Mouse (Mus musculus): ENCODE data around the gene Lemd2. TPM values are rescaled to one million over a fixed set of nuclear protein-coding genes. Genes with fewer than 3 reads are reported as not detected.
A peak's percentile ranks its signal among the peaks of the same experiment; 100 is the strongest.

Gene Lemd2
- polyA plus RNA-seq, 1 experiment from 2014 or later: 22.3 TPM

DNA sequence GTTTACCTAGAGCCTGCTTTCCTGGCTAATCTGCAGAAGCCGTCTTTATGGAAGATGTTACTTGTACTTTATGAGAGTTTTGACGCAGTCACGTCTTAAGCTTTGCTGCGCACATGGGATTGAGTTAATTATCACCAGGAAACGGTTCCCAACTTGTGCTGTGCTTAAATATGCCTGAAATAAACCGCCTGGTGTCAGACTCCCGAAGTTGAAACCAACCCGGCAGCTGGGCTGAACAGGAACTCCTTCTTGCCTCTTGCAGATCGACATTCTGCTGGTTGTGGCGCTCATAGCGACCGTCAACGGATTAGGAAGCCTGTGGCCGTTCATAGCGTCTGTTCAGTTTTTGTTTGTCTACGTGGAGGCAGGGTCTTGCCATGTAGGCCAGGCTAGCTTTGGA is 17.3 kb upstream of the Lemd2 start:
- Histone ChIP-seq H3K27ac (replicated peaks) (no peak overlapping the region), H3K4me1 (peaks cover 14% of the 10 kb centered on the region; the same call in 1 of the 2 replicates), H3K9ac (replicated peaks) (no peak overlapping the region), H3K36me3 (no peaks in the 10 kb centered on the region), H3K4me3 (no peak overlapping the region), H3K9me3 (no peaks in the 10 kb centered on the region), H3K27me3 (no peaks in the 10 kb centered on the region), H3K4me2 (replicated peaks) (no peak overlapping the region)
- 83% methylated on average over 16 of the region's 16 CpGs for WGBS
- ATAC-seq (replicated peaks): no peak

GRCm38 (mm10) chr17:27218916-27219315 is 14.6 kb upstream of the Lemd2 start:
- H3K9me3 ChIP-seq: no peaks in the 10 kb centered on the region
- no peak for ATAC-seq (replicated peaks)
- no peak overlapping the region for H3K9ac ChIP-seq (replicated peaks)
- H3K27ac ChIP-seq (replicated peaks): no peak overlapping the region
- 53% methylated on average over 6 of the region's 6 CpGs for WGBS
- H3K4me3 ChIP-seq: no peak overlapping the region
- no peaks in the 10 kb centered on the region for H3K27me3 ChIP-seq
- H3K4me2 ChIP-seq (replicated peaks): no peak overlapping the region
- no peaks in the 10 kb centered on the region for H3K36me3 ChIP-seq
- peaks cover 5% of the 10 kb centered on the region; the same call in 1 of the 2 replicates for H3K4me1 ChIP-seq

- Histone ChIP-seq H3K9me3 (no peaks in the 10 kb centered on the region), H3K4me1 (peaks cover 5% of the 10 kb centered on the region; the same call in 1 of the 2 replicates), H3K36me3 (no peaks in the 10 kb centered on the region), H3K27me3 (no peaks in the 10 kb centered on the region), H3K4me3 (no peak overlapping the region), H3K4me2 (replicated peaks) (no peak overlapping the region), H3K27ac (replicated peaks) (no peak overlapping the region), H3K9ac (replicated peaks) (no peak overlapping the region)
- 40% methylated on average over 5 of the region's 8 CpGs for WGBS
- ATAC-seq (replicated peaks): no peak
These were observed 14.1 kb upstream of the Lemd2 start for GRCm38 (mm10) chr17:27218364-27218763.

DNA sequence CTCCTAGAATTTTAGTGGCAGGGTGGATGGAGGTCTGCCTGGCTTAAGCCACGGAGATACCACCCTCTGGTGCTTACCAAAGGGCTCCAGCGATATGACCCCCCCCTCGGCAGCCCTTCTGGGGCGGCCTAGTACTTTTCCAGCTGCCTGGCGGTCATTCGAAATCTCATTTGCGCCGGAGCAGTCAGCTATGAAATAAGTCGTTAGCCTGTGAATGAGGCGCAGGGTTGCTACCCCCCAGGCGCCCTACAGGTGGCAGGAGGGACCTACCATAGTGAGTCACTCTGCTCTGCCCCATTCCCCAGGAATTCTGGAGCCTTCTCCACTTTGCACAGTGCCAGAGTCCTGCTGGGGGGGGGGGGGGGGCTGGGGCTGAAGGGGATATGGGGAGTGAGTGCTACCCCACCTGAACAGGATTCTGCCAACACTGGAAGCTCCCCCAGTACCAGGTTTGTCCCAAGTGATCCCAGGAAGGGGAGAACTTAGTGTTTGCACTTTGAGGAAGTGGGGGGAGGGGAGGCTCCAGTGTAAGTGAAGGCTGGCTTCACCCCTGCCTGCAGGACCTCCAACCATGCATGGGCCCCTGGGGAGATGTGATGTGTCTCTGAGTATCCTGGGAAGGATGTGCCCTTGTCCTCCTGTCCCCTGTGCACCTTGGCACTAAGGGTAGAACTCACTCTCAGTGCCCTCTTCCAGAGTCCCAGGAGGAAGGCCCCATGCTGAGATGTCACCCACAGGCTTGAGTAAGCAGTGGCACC is 8.7 kb upstream of the Lemd2 start:
- Histone ChIP-seq H3K9ac (replicated peaks) (no peak overlapping the region), H3K27ac (replicated peaks) (no peak overlapping the region), H3K4me2 (replicated peaks) (no peak overlapping the region), H3K4me3 (no peak overlapping the region), H3K27me3 (no peaks in the 10 kb centered on the region), H3K9me3 (no peaks in the 10 kb centered on the region), H3K36me3 (no peaks in the 10 kb centered on the region), H3K4me1 (no peaks in the 10 kb centered on the region)
- peak; percentile 75; the same call in 1 of the 2 replicates for ATAC-seq (replicated peaks)
- under 1% methylated on average over 11 of the region's 11 CpGs for WGBS

DNA sequence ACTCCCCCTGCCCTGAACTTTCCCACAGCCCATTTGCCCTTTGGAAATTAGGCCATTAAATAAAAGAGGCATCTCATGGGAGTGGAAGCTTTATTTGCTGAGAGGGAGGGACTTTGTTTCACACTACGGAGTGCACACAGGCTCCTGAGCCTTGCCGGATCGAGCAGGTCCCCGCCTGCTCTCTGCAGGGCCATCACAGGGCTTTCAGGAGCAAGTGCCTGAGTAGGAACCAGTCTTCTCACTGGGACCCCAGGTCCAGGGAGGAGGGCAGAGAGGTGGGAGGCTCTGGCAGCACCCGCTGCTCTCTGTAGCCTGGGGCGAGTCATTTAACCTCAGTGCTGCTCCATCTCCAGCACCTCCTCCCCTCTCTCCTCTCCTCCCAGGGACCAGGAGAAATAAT is 7.7 kb upstream of the Lemd2 start:
- ATAC-seq (replicated peaks): no peak
- WGBS: 33% methylated on average over 6 of the region's 6 CpGs
- H3K9ac ChIP-seq (replicated peaks): no peak overlapping the region
- H3K4me1 ChIP-seq: 0 out of 2 replicates have a peak, but pooled peaks cover 2% of the 10 kb centered on the region
- H3K27me3 ChIP-seq: no peaks in the 10 kb centered on the region
- no peak overlapping the region for H3K4me2 ChIP-seq (replicated peaks)
- no peaks in the 10 kb centered on the region for H3K9me3 ChIP-seq
- no peaks in the 10 kb centered on the region for H3K36me3 ChIP-seq
- H3K27ac ChIP-seq (replicated peaks): no peak overlapping the region
- no peak overlapping the region for H3K4me3 ChIP-seq

- Histone ChIP-seq H3K4me1 (peaks cover 24% of the 10 kb centered on the region), H3K4me2 (replicated peaks) (no peak overlapping the region), H3K9ac (replicated peaks) (no peak overlapping the region), H3K27me3 (no peaks in the 10 kb centered on the region), H3K27ac (replicated peaks) (no peak overlapping the region), H3K36me3 (0 out of 2 replicates have a peak, but pooled peaks cover under 1% of the 10 kb centered on the region), H3K9me3 (no peaks in the 10 kb centered on the region), H3K4me3 (no peak overlapping the region)
- 76% methylated on average over 11 of the region's 11 CpGs for WGBS
- no peak for ATAC-seq (replicated peaks)
These were observed 2.9 kb upstream of the Lemd2 start for GRCm38 (mm10) chr17:27207113-27207707.

- ATAC-seq (replicated peaks): peak; percentile 57
- under 1% methylated on average over 58 of the region's 74 CpGs for WGBS
- peaks cover 33% of the 10 kb centered on the region for H3K36me3 ChIP-seq
- H3K4me3 ChIP-seq: peak overlapping the region; percentile 92
- peak overlapping the region; percentile 95 for H3K27ac ChIP-seq (replicated peaks)
- H3K9ac ChIP-seq (replicated peaks): peak overlapping the region; percentile 97
- no peaks in the 10 kb centered on the region for H3K9me3 ChIP-seq
- H3K4me1 ChIP-seq: peaks cover 24% of the 10 kb centered on the region
- H3K4me2 ChIP-seq (replicated peaks): peak overlapping the region; percentile 88
- H3K27me3 ChIP-seq: no peaks in the 10 kb centered on the region
These were observed 753 bp downstream of the Lemd2 start for GRCm38 (mm10) chr17:27203358-27204074.

GRCm38 (mm10) chr17:27202919-27203357 is 1.3 kb downstream of the Lemd2 start:
- peaks cover 38% of the 10 kb centered on the region for H3K36me3 ChIP-seq
- peaks cover 24% of the 10 kb centered on the region for H3K4me1 ChIP-seq
- peak overlapping the region; percentile 88 for H3K4me2 ChIP-seq (replicated peaks)
- peak overlapping the region; percentile 92 for H3K4me3 ChIP-seq
- H3K27ac ChIP-seq (replicated peaks): peak overlapping the region; percentile 95
- no peaks in the 10 kb centered on the region for H3K9me3 ChIP-seq
- peak overlapping the region; percentile 97 for H3K9ac ChIP-seq (replicated peaks)
- WGBS: 43% methylated on average over 14 of the region's 14 CpGs
- ATAC-seq (replicated peaks): no peak
- H3K27me3 ChIP-seq: no peaks in the 10 kb centered on the region

GRCm38 (mm10) chr17:27201981-27202380 is 2.3 kb downstream of the Lemd2 start:
- Histone ChIP-seq H3K36me3 (peaks cover 42% of the 10 kb centered on the region), H3K27me3 (no peaks in the 10 kb centered on the region), H3K9me3 (no peaks in the 10 kb centered on the region), H3K4me2 (replicated peaks) (no peak overlapping the region), H3K4me3 (no peak overlapping the region), H3K27ac (replicated peaks) (no peak overlapping the region), H3K4me1 (peaks cover 22% of the 10 kb centered on the region), H3K9ac (replicated peaks) (no peak overlapping the region)
- 87% methylated on average over 2 of the region's 2 CpGs for WGBS
- ATAC-seq (replicated peaks): no peak

DNA sequence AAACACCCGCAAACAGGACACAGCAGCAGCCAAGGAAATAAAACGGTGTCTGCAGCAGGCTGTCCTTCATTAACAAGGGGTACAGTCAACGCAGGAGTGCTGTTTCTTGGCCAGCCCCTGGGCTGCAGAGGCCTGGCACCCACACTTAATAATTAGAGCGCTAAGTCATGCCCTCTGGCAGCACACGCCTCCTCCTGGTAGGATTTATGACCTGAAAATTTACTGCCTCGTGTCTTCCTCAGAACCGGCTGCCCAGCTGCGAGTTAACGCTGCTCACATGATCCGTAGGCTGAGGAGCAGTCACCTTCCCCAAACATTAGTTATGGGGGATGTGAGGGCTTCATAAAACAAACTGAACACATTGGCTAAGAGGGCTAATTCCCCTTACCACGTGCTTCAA is 3.5 kb downstream of the Lemd2 start:
- Histone ChIP-seq H3K9me3 (no peaks in the 10 kb centered on the region), H3K9ac (replicated peaks) (no peak overlapping the region), H3K27me3 (no peaks in the 10 kb centered on the region), H3K36me3 (peaks cover 42% of the 10 kb centered on the region), H3K27ac (replicated peaks) (no peak overlapping the region), H3K4me2 (replicated peaks) (no peak overlapping the region), H3K4me1 (peaks cover 25% of the 10 kb centered on the region), H3K4me3 (no peak overlapping the region)
- no peak for ATAC-seq (replicated peaks)
- WGBS: 86% methylated on average over 11 of the region's 11 CpGs

DNA sequence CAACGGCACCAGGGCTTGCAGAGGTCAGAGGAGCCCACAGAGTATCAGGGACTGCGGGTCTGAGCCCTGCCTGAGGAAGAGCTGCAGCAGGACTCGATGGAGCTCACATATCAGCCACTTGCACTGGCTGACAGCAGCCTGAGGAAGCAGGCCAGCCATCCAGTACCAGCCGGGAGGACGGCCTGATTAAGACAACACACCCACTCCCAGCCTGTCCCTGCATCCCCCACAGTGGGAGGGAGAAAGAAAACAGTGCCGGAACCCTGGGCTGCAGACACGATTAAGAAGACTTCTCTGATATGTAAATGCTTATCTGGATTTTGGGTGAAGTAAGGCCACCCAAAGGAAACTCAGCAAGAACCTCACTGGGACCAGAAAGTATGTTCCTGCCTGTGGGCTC is 4.4 kb downstream of the Lemd2 start:
- no peak for ATAC-seq (replicated peaks)
- Histone ChIP-seq H3K27ac (replicated peaks) (no peak overlapping the region), H3K27me3 (no peaks in the 10 kb centered on the region), H3K4me3 (no peak overlapping the region), H3K9ac (replicated peaks) (no peak overlapping the region), H3K4me1 (peaks cover 26% of the 10 kb centered on the region), H3K9me3 (no peaks in the 10 kb centered on the region), H3K36me3 (peaks cover 51% of the 10 kb centered on the region), H3K4me2 (replicated peaks) (no peak overlapping the region)
- WGBS: 84% methylated on average over 7 of the region's 7 CpGs

- peaks cover 57% of the 10 kb centered on the region for H3K36me3 ChIP-seq
- H3K9ac ChIP-seq (replicated peaks): no peak overlapping the region
- H3K27ac ChIP-seq (replicated peaks): no peak overlapping the region
- no peaks in the 10 kb centered on the region for H3K27me3 ChIP-seq
- no peak overlapping the region for H3K4me2 ChIP-seq (replicated peaks)
- H3K4me1 ChIP-seq: peaks cover 25% of the 10 kb centered on the region
- no peak overlapping the region for H3K4me3 ChIP-seq
- WGBS: 96% methylated on average over 9 of the region's 9 CpGs
- ATAC-seq (replicated peaks): no peak
- H3K9me3 ChIP-seq: no peaks in the 10 kb centered on the region
These were observed 5.1 kb downstream of the Lemd2 start for GRCm38 (mm10) chr17:27199205-27199604.
